Mouse (Mus musculus) midbrain, postnatal 0 days (tissue): ENCODE measurements around the gene Acsm3. TPM values are rescaled to one million over a fixed set of nuclear protein-coding genes. Genes with fewer than 3 reads are reported as not detected.
"Not testable (repeated sequence)": the region's sequence is repeated elsewhere in the genome, so short reads cannot be mapped to it uniquely, and the experiment has no call there.

Source experiments
- ATAC-seq: fragments of 200-750 bp; cut with Nextera tagmentation; 2 replicates; pipeline ENCODE4 v1.8.0; 2017; ENCODE audit warnings: moderate number of reproducible peaks, mild to moderate bottlenecking, moderate TSS enrichment, moderate library complexity; ENCODE audit not compliant: low FRiP score
- DNase-seq: peaks from one replicate; pipeline ENCODE4 v3.0.0-alpha.2; 2015; ENCODE audit warnings: low spot score
- H3K27ac ChIP-seq: fragments of 300-500 bp; sonication (generic); 2 replicates; pipeline ENCODE4 v1.5.1; 2014; ENCODE audit warnings: low read depth, mild to moderate bottlenecking, low read length, mixed read lengths
- H3K27me3 ChIP-seq: fragments of 300-500 bp; sonication (generic); 2 replicates; pipeline ENCODE4 v1.6.1; 2014; ENCODE audit warnings: low read length, control low read depth, mixed read lengths; ENCODE audit not compliant: insufficient read depth
- H3K36me3 ChIP-seq: fragments of 300-500 bp; sonication (generic); 2 replicates; pipeline ENCODE4 v1.6.1; 2014; ENCODE audit warnings: low read length, control low read depth, mixed read lengths; ENCODE audit not compliant: insufficient read depth
- H3K4me1 ChIP-seq: fragments of 300-500 bp; sonication (generic); 2 replicates; pipeline ENCODE4 v1.6.1; 2014; ENCODE audit warnings: mild to moderate bottlenecking, control low read depth, antibody characterized with exemption, low read length, mixed read lengths; ENCODE audit not compliant: insufficient read depth
- H3K4me2 ChIP-seq: fragments of 300-500 bp; sonication (generic); 2 replicates; pipeline ENCODE4 v1.6.1; 2014; ENCODE audit warnings: low read depth, mild to moderate bottlenecking, low read length, mixed read lengths; ENCODE audit not compliant: poor library complexity, severe bottlenecking
- H3K4me3 ChIP-seq: fragments of 300-500 bp; sonication (generic); 2 replicates; pipeline ENCODE4 v1.5.1; 2014; ENCODE audit warnings: low read depth, mild to moderate bottlenecking, low read length, moderate library complexity
- H3K9ac ChIP-seq: fragments of 300-500 bp; sonication (generic); replicated peaks from 2 replicates; pipeline ENCODE4 v1.6.1; 2014; ENCODE audit warnings: mild to moderate bottlenecking, low read length, moderate library complexity, mixed read lengths; ENCODE audit not compliant: poor library complexity, severe bottlenecking
- H3K9me3 ChIP-seq: fragments of 300-500 bp; sonication (generic); 2 replicates; pipeline ENCODE4 v1.6.1; 2016; ENCODE audit warnings: low read length, control low read depth
- CTCF ChIP-seq: IDR thresholded peaks from 2 replicates; pipeline ENCODE4 v1.5.1; 2016; ENCODE audit warnings: antibody characterized with exemption, mild to moderate bottlenecking
- WGBS: fragments of 180-500 bp; shearing (Covaris S2); extraction: QIAGEN DNeasy Blood & Tissue Kit; methylation state at CpG from one replicate; pipeline ENCODE4 v1.1.7; 2014; 5-methylcytosine and 5-hydroxymethylcytosine counted together
- polyA plus RNA-seq: library from polyadenylated mRNA; unstranded; fragments of >200 nt; fragmentation: Nextera tagmentation; extraction: Ambion mirVana; gene quantifications from 2 replicates; pipeline ENCODE4 v1.2.1, GENCODE M21; 2015
- total RNA-seq: library from RNA; depleted of rRNA; stranded (reverse); fragments of >200 nt; gene quantifications from 2 replicates; pipeline ENCODE4 v1.2.3, GENCODE M21; 2014; rRNA removed

The Acsm3 gene
- total RNA-seq (not detected in 2 replicates), polyA plus RNA-seq (0.12 and 0.16 TPM in 2 replicates)

GRCm38 (mm10) chr7:119760527-119760951, at the start of gene Acsm3:
Acsm3 (plus strand) TSS chr7:119760923.
- no peaks in the 10 kb centered on the region for H3K27me3 ChIP-seq
- no peaks in the 10 kb centered on the region for H3K4me1 ChIP-seq
- TF ChIP-seq CTCF = no peak
- H3K4me3 ChIP-seq = no peak within 1 kb of the TSS
- DNase-seq = no peak
- ATAC-seq = no peak
- no peaks in the 10 kb centered on the region for H3K36me3 ChIP-seq
- WGBS = 85% methylated on average over 11 of the region's 11 CpGs
- H3K4me2 ChIP-seq = no peak within 1 kb of the TSS
- H3K9ac ChIP-seq = no peak within 1 kb of the TSS
- H3K27ac ChIP-seq = no peak within 1 kb of the TSS
- H3K9me3 ChIP-seq = no peaks in the 10 kb centered on the region

GRCm38 (mm10) chr7:119714111-119714510, 46.6 kb upstream of the Acsm3 start:
- Histone ChIP-seq H3K9me3 (no peaks in the 10 kb centered on the region), H3K27ac (no peak overlapping the region), H3K4me3 (no peak overlapping the region), H3K36me3 (peaks cover 21% of the 10 kb centered on the region), H3K4me1 (no peaks in the 10 kb centered on the region), H3K27me3 (no peaks in the 10 kb centered on the region), H3K4me2 (no peak overlapping the region), H3K9ac (no peak overlapping the region)
- DNase-seq (no peak), ATAC-seq (no peak)
- 95% methylated on average over 7 of the region's 7 CpGs for WGBS
- no peak for TF ChIP-seq CTCF

- ATAC-seq (peak; percentile 96), DNase-seq (peak; percentile 96)
- Histone ChIP-seq H3K4me2 (peak within 1 kb of the TSS; percentile 73), H3K27me3 (no peaks in the 10 kb centered on the region), H3K27ac (peak within 1 kb of the TSS; percentile 77), H3K9ac (peak within 1 kb of the TSS; percentile 84), H3K4me1 (no peaks in the 10 kb centered on the region), H3K4me3 (peak within 1 kb of the TSS; percentile 74), H3K9me3 (no peaks in the 10 kb centered on the region), H3K36me3 (peaks cover 17% of the 10 kb centered on the region)
- under 1% methylated on average over 60 of the region's 60 CpGs for WGBS
- TF ChIP-seq CTCF = peak; percentile 82
These were observed 40.3 kb upstream of the Acsm3 start, which contains the start of gene Thumpd1 for GRCm38 (mm10) chr7:119720253-119720946. Thumpd1 (minus strand) TSS chr7:119720798.

GRCm38 (mm10) chr7:119720947-119721310, 39.8 kb upstream of the Acsm3 start:
- Histone ChIP-seq H3K4me3 (peak overlapping the region; percentile 74), H3K27me3 (no peaks in the 10 kb centered on the region), H3K4me2 (peak overlapping the region; percentile 73), H3K9ac (peak overlapping the region; percentile 84), H3K36me3 (peaks cover 12% of the 10 kb centered on the region), H3K4me1 (no peaks in the 10 kb centered on the region), H3K9me3 (no peaks in the 10 kb centered on the region), H3K27ac (peak overlapping the region; percentile 52; the same call in 1 of the 2 replicates)
- DNase-seq = no peak
- TF ChIP-seq CTCF = no peak
- 11% methylated on average over 8 of the region's 8 CpGs for WGBS
- ATAC-seq = peak; percentile 31

GRCm38 (mm10) chr7:119727621-119728020, 33.1 kb upstream of the Acsm3 start:
- Histone ChIP-seq H3K27ac (no peak overlapping the region), H3K4me3 (no peak overlapping the region), H3K4me1 (no peaks in the 10 kb centered on the region), H3K4me2 (no peak overlapping the region), H3K36me3 (no peaks in the 10 kb centered on the region), H3K9ac (no peak overlapping the region), H3K9me3 (no peaks in the 10 kb centered on the region), H3K27me3 (no peaks in the 10 kb centered on the region)
- 95% methylated on average over 2 of the region's 2 CpGs for WGBS
- TF ChIP-seq CTCF = no peak
- DNase-seq (no peak), ATAC-seq (no peak)

- H3K9ac ChIP-seq, H3K36me3 ChIP-seq, H3K27ac ChIP-seq, H3K4me3 ChIP-seq, ATAC-seq, H3K4me2 ChIP-seq, DNase-seq, H3K4me1 ChIP-seq, H3K27me3 ChIP-seq, H3K9me3 ChIP-seq: not testable (repeated sequence)
- peak; percentile 38 for TF ChIP-seq CTCF
- 83% methylated on average over 4 of the region's 4 CpGs for WGBS
These were observed 29.5 kb upstream of the Acsm3 start for GRCm38 (mm10) chr7:119731262-119731661.
